In the genomic region with DNA sequence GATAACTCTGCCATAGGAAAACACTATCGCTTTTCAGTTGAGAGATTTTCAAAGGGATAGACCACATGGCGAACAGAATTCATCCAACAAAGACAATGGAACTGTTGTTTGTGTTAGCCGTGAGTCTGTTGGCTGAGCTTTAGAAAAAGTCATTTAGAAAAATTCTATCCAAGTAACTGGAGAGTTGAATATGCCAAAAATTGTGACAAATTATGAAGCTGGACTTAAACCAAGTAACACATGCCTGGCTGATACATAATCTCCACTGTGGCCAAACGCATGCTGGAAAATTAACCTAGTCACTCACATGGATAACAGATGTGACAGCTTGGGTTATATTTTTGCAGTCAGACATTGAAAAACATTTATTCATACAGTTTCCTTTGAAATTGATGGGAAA, we compare ENCODE assay signal across 12 mouse cellular contexts.
DNase-seq lines count a peak whose midpoint lies in the region; ATAC-seq and TF ChIP-seq lines count a peak whose summit lies in the region.
"Had no signal": no experiment of that assay in that cellular context is flagged by ENCODE, and none has a peak within 500 bp of the region (broad histone marks: within the 10 kb centered on the region; RNA-seq: fewer than 3 reads in every experiment).

No protein-coding gene starts in this region.

- no peak overlapping the region for H3K4me2 ChIP-seq in hindbrain, postnatal 0 days (ENCODE audit: low read depth, low read length)
- H3K4me2 ChIP-seq in hindbrain, embryonic 12.5 days (replicated peaks), result no peak overlapping the region
- H3K4me2 ChIP-seq in embryonic facial prominence, embryonic 15.5 days (replicated peaks), result no peak overlapping the region
- H3K4me2 ChIP-seq: hindbrain, embryonic 15.5 days; midbrain, embryonic 12.5 days had no signal

- H3K27me3 ChIP-seq in hindbrain, postnatal 0 days (ENCODE audit: insufficient read depth, low read length), result no peaks in the 10 kb centered on the region
- no peaks in the 10 kb centered on the region for H3K27me3 ChIP-seq in hindbrain, embryonic 12.5 days
- no peaks in the 10 kb centered on the region for H3K27me3 ChIP-seq in embryonic facial prominence, embryonic 15.5 days
- H3K27me3 ChIP-seq: hindbrain, embryonic 15.5 days; midbrain, embryonic 12.5 days had no signal

- no peak for TF ChIP-seq CTCF in hindbrain, postnatal 0 days (IDR thresholded peaks at IDR 0.05; ENCODE audit: low read depth)

- no peak overlapping the region for H3K27ac ChIP-seq in hindbrain, postnatal 0 days
- H3K27ac ChIP-seq in hindbrain, embryonic 12.5 days, result no peak overlapping the region
- H3K27ac ChIP-seq in embryonic facial prominence, embryonic 15.5 days (replicated peaks), result peak overlapping the region; percentile 63
- H3K27ac ChIP-seq: hindbrain, embryonic 15.5 days; midbrain, embryonic 12.5 days had no signal

- no peaks in the 10 kb centered on the region for H3K36me3 ChIP-seq in hindbrain, postnatal 0 days (ENCODE audit: insufficient read depth, low read length)
- H3K36me3 ChIP-seq in hindbrain, embryonic 12.5 days, result no peaks in the 10 kb centered on the region
- H3K36me3 ChIP-seq in embryonic facial prominence, embryonic 15.5 days, result no peaks in the 10 kb centered on the region
- H3K36me3 ChIP-seq: hindbrain, embryonic 15.5 days; midbrain, embryonic 12.5 days had no signal

- DNase-seq in embryo, embryonic 10.5 days (ENCODE audit: low spot score), result peak; percentile 24
- DNase-seq in embryo, embryonic 11 days, result no peak
- peak; percentile 60 for DNase-seq in hindbrain, postnatal 0 days (ENCODE audit: low spot score)
- DNase-seq in 3134 (ENCODE audit: extremely low read depth, insufficient read length, low spot score), result peak; percentile 65
- DNase-seq in thymus, postnatal 4 days, result no peak
- DNase-seq in urinary bladder, postnatal 14 days (ENCODE audit: low spot score), result no peak
- DNase-seq: cerebellum, postnatal 25 days; spleen, adult 18-20 months had no signal

- no peak overlapping the region for H3K4me3 ChIP-seq in hindbrain, postnatal 0 days (ENCODE audit: low read length)
- H3K4me3 ChIP-seq in hindbrain, embryonic 12.5 days, result no peak overlapping the region
- H3K4me3 ChIP-seq in embryonic facial prominence, embryonic 15.5 days (replicated peaks), result no peak overlapping the region
- H3K4me3 ChIP-seq: hindbrain, embryonic 15.5 days; midbrain, embryonic 12.5 days had no signal

- no peak overlapping the region for H3K9ac ChIP-seq in hindbrain, postnatal 0 days (replicated peaks; ENCODE audit: low read length)
- H3K9ac ChIP-seq in hindbrain, embryonic 12.5 days, result no peak overlapping the region
- H3K9ac ChIP-seq in embryonic facial prominence, embryonic 15.5 days, result no peak overlapping the region
- H3K9ac ChIP-seq: hindbrain, embryonic 15.5 days; midbrain, embryonic 12.5 days had no signal

- WGBS in hindbrain, postnatal 0 days, result 33% methylated on average over 4 of the region's 4 CpGs
- 40% methylated on average over 4 of the region's 4 CpGs for WGBS in hindbrain, embryonic 12.5 days
- WGBS in embryonic facial prominence, embryonic 15.5 days, result 21% methylated on average over 4 of the region's 4 CpGs

- ATAC-seq in hindbrain, postnatal 0 days, result no peak
- ATAC-seq in hindbrain, embryonic 12.5 days (ENCODE audit: low FRiP score), result no peak
- ATAC-seq in embryonic facial prominence, embryonic 15.5 days (ENCODE audit: insufficient number of reproducible peaks, low FRiP score, low TSS enrichment, low read depth), result peak; percentile 63; the same call in 1 of the 2 replicates

- peaks cover 3% of the 10 kb centered on the region; the same call in 1 of the 2 replicates for H3K4me1 ChIP-seq in hindbrain, postnatal 0 days (ENCODE audit: insufficient read depth, low read length)
- H3K4me1 ChIP-seq in hindbrain, embryonic 12.5 days, result peaks cover 3% of the 10 kb centered on the region; the same call in 1 of the 2 replicates
- H3K4me1 ChIP-seq in embryonic facial prominence, embryonic 15.5 days, result peaks cover 39% of the 10 kb centered on the region
- H3K4me1 ChIP-seq: midbrain, embryonic 12.5 days had no signal

- H3K9me3 ChIP-seq in hindbrain, postnatal 0 days (ENCODE audit: low read length), result no peaks in the 10 kb centered on the region
- H3K9me3 ChIP-seq in hindbrain, embryonic 12.5 days (replicated peaks), result no peaks in the 10 kb centered on the region
- no peaks in the 10 kb centered on the region for H3K9me3 ChIP-seq in embryonic facial prominence, embryonic 15.5 days (replicated peaks)
- H3K9me3 ChIP-seq: hindbrain, embryonic 15.5 days; midbrain, embryonic 12.5 days had no signal

Comparison
In these comparisons a context has a peak if more than half of its experiments do, and no peak if none do; other contexts are left out.
1. DNase-seq: peak in embryo, embryonic 10.5 days (single experiment), hindbrain, postnatal 0 days (single experiment) and 3134 (single experiment); none in embryo, embryonic 11 days (single experiment), thymus, postnatal 4 days (single experiment) and urinary bladder, postnatal 14 days (single experiment).